Mouse (Mus musculus) adrenal gland (tissue): ENCODE measurements around the gene Slc6a15.

Experiments
- intact Hi-C: fragments of 180-260 bp; cut with DNase I; formaldehyde crosslinking; loops from one replicate; pipeline ENCODE4 v1.15.1; 2025
- long read RNA-seq, 2 experiments: library from polyadenylated mRNA; unstranded; transcript quantifications; one replicate each; pipeline ENCODE4 v2.0.0; 2020; ENCODE audit warnings: borderline replicate concordance in 1 of 2; ENCODE audit not compliant: insufficient replicate concordance in 1 of 2

The Slc6a15 gene
- long read RNA-seq, experiment 1, partial matches to known transcripts: 0 of 4 reads
- long read RNA-seq, experiment 1, other reads (novel, unspliced or antisense): 1 of 4 reads
- long read RNA-seq, experiment 2, partial matches to known transcripts: 2 of 5 reads
- long read RNA-seq, experiment 2, other reads (novel, unspliced or antisense): 1 of 5 reads

GRCm38 (mm10) chr10:103367371-103368295, at the start of gene Slc6a15:
Slc6a15 (plus strand) TSS chr10:103367783.
- intact Hi-C loops: no loop called here

- intact Hi-C loops: no loop called here
Measured at GRCm38 (mm10) chr10:103321941-103322340, 45.6 kb upstream of the Slc6a15 start.

- intact Hi-C loops: no loop called here
Measured at GRCm38 (mm10) chr10:103323386-103323785, 44.2 kb upstream of the Slc6a15 start.

- intact Hi-C loops: no loop called here
Measured at GRCm38 (mm10) chr10:103334306-103334705, 33.3 kb upstream of the Slc6a15 start.

- intact Hi-C loops: no loop called here
Measured at GRCm38 (mm10) chr10:103339928-103340327, 27.7 kb upstream of the Slc6a15 start.

- intact Hi-C loops: no loop called here
Measured at GRCm38 (mm10) chr10:103346797-103347196, 20.8 kb upstream of the Slc6a15 start.

GRCm38 (mm10) chr10:103368296-103369080, 905 bp downstream of the Slc6a15 start:
- intact Hi-C loops: no loop called here

- intact Hi-C loops: no loop called here
Measured at GRCm38 (mm10) chr10:103369081-103369420, 1.5 kb downstream of the Slc6a15 start.

- intact Hi-C loops: no loop called here
Measured at GRCm38 (mm10) chr10:103402171-103402570, 34.6 kb downstream of the Slc6a15 start.

GRCm38 (mm10) chr10:103427717-103428116, 60.1 kb downstream of the Slc6a15 start:
- intact Hi-C loops: no loop called here

- intact Hi-C loops: no loop called here
Measured at GRCm38 (mm10) chr10:103442588-103442987, 75.0 kb downstream of the Slc6a15 start.

- intact Hi-C loops: no loop called here
Measured at GRCm38 (mm10) chr10:103443070-103443469, 75.5 kb downstream of the Slc6a15 start.

- intact Hi-C loops: no loop called here
Measured at GRCm38 (mm10) chr10:103448340-103448739, 80.8 kb downstream of the Slc6a15 start.

- intact Hi-C loops: no loop called here
Measured at GRCm38 (mm10) chr10:103457896-103458295, 90.3 kb downstream of the Slc6a15 start.
